Mouse (Mus musculus) liver, adult 2 months (tissue): Measurements from ENCODE around the gene Otud7a. TPM values are rescaled to one million over a fixed set of nuclear protein-coding genes. Genes with fewer than 3 reads are reported as not detected.

ENCODE experiments used
- DNase-seq: peaks from one replicate; pipeline ENCODE4 v3.0.0-alpha.2; 2011; ENCODE audit warnings: low read depth, low spot score; ENCODE audit errors: extremely low read depth
- H3K27ac ChIP-seq: fragments of 200-500 bp; replicated peaks from 2 replicates; pipeline ENCODE4 v1.5.1; 2012; ENCODE audit warnings: low read depth, mild to moderate bottlenecking, control low read depth, inconsistent platforms, low read length; ENCODE audit not compliant: insufficient read depth
- H3K27me3 ChIP-seq: fragments of 200-500 bp; 2 replicates; pipeline ENCODE4 v1.6.1; 2012; ENCODE audit warnings: mild to moderate bottlenecking, moderate library complexity, low read length, inconsistent platforms; ENCODE audit not compliant: control insufficient read depth, insufficient read depth
- H3K36me3 ChIP-seq: fragments of 200-500 bp; 2 replicates; pipeline ENCODE4 v1.6.1; 2012; ENCODE audit warnings: low read length, inconsistent platforms; ENCODE audit not compliant: control insufficient read depth, insufficient read depth
- H3K4me1 ChIP-seq: fragments of 200-500 bp; 2 replicates; pipeline ENCODE4 v1.6.1; 2011; ENCODE audit warnings: low read length; ENCODE audit not compliant: control insufficient read depth, insufficient read depth
- H3K4me3 ChIP-seq: fragments of 200-500 bp; 2 replicates; pipeline ENCODE4 v1.5.1; 2011; ENCODE audit warnings: low read depth, mild to moderate bottlenecking, control low read depth, low read length, moderate library complexity; ENCODE audit not compliant: insufficient read depth
- H3K79me2 ChIP-seq: fragments of 200-500 bp; 2 replicates; pipeline ENCODE4 v1.6.1; 2012; ENCODE audit warnings: inconsistent platforms, mild to moderate bottlenecking, low read length, moderate library complexity; ENCODE audit not compliant: control insufficient read depth, insufficient read depth
- H3K9ac ChIP-seq: fragments of 200-500 bp; 2 replicates; pipeline ENCODE4 v1.6.1; 2012; ENCODE audit warnings: low read depth, mild to moderate bottlenecking, control low read depth, inconsistent platforms, low read length
- CTCF ChIP-seq: fragments of 200-500 bp; IDR thresholded peaks from 2 replicates; pipeline ENCODE4 v1.5.1; 2011; ENCODE audit warnings: low read depth, low read length, control low read depth
- POLR2A ChIP-seq: fragments of 200-500 bp; IDR thresholded peaks from 2 replicates; pipeline ENCODE4 v1.6.1; 2011; ENCODE audit warnings: low read length, control low read depth; ENCODE audit not compliant: insufficient read depth; ENCODE audit errors: extremely low read depth
- WGBS: fragments of 180-500 bp; shearing (Covaris S2); methylation state at CpG from one replicate; pipeline ENCODE4 v1.1.7; 2018; 5-methylcytosine and 5-hydroxymethylcytosine counted together
- polyA plus RNA-seq: library from polyadenylated mRNA; depleted of rRNA; stranded (reverse); fragments of >200 nt; gene quantifications from 2 replicates; pipeline ENCODE4 v1.2.3, GENCODE M21; 2012
- total RNA-seq: library from RNA; depleted of rRNA; stranded (reverse); fragments of >200 nt; gene quantifications from 2 replicates; pipeline ENCODE4 v1.2.3, GENCODE M21; 2014

The Otud7a gene
- total and polyA plus RNA-seq, 2 experiments = not detected

GRCm38 (mm10) chr7:63719183-63719944 is 274.8 kb downstream of the Otud7a start:
- WGBS = 82% methylated on average over 13 of the region's 13 CpGs
- H3K79me2 ChIP-seq = no peaks in the 10 kb centered on the region
- TF ChIP-seq CTCF (no peak), POLR2A (no peak)
- H3K27me3 ChIP-seq = no peaks in the 10 kb centered on the region
- no peak overlapping the region for H3K27ac ChIP-seq
- H3K36me3 ChIP-seq = no peaks in the 10 kb centered on the region
- DNase-seq = no peak
- H3K9ac ChIP-seq = no peak overlapping the region
- H3K4me3 ChIP-seq = no peak overlapping the region
- no peaks in the 10 kb centered on the region for H3K4me1 ChIP-seq

- DNase-seq = no peak
- Histone ChIP-seq H3K27me3 (no peaks in the 10 kb centered on the region), H3K79me2 (no peaks in the 10 kb centered on the region), H3K27ac (no peak overlapping the region), H3K9ac (no peak overlapping the region), H3K36me3 (no peaks in the 10 kb centered on the region), H3K4me3 (no peak overlapping the region), H3K4me1 (no peaks in the 10 kb centered on the region)
- WGBS = 54% methylated on average over 2 of the region's 2 CpGs
- TF ChIP-seq CTCF (no peak), POLR2A (no peak)
Measured at GRCm38 (mm10) chr7:63720682-63721081, 276.1 kb downstream of the Otud7a start.

GRCm38 (mm10) chr7:63725040-63725729 is 280.6 kb downstream of the Otud7a start:
- Histone ChIP-seq H3K27me3 (no peaks in the 10 kb centered on the region), H3K27ac (no peak overlapping the region), H3K36me3 (no peaks in the 10 kb centered on the region), H3K4me1 (no peaks in the 10 kb centered on the region), H3K9ac (no peak overlapping the region), H3K79me2 (no peaks in the 10 kb centered on the region), H3K4me3 (no peak overlapping the region)
- WGBS = 53% methylated on average over 6 of the region's 6 CpGs
- DNase-seq = no peak
- TF ChIP-seq POLR2A (no peak), CTCF (no peak)

- no peaks in the 10 kb centered on the region for H3K27me3 ChIP-seq
- 83% methylated on average over 5 of the region's 5 CpGs for WGBS
- no peak for DNase-seq
Measured at GRCm38 (mm10) chr7:63729605-63730004, 285.1 kb downstream of the Otud7a start.

GRCm38 (mm10) chr7:63730012-63730411 is 285.5 kb downstream of the Otud7a start:
- TF ChIP-seq POLR2A (no peak), CTCF (no peak)
- no peak overlapping the region for H3K9ac ChIP-seq
- H3K4me1 ChIP-seq = no peaks in the 10 kb centered on the region
- no peak overlapping the region for H3K4me3 ChIP-seq
- DNase-seq = no peak
- no peak overlapping the region for H3K27ac ChIP-seq
- no peaks in the 10 kb centered on the region for H3K36me3 ChIP-seq
- H3K79me2 ChIP-seq = no peaks in the 10 kb centered on the region
- H3K27me3 ChIP-seq = no peaks in the 10 kb centered on the region

More at GRCm38 (mm10) chr7:63729605-63730004, 285.1 kb downstream of the Otud7a start:
- Histone ChIP-seq H3K36me3 (no peaks in the 10 kb centered on the region), H3K27ac (no peak overlapping the region), H3K79me2 (no peaks in the 10 kb centered on the region), H3K9ac (no peak overlapping the region), H3K4me3 (no peak overlapping the region), H3K4me1 (no peaks in the 10 kb centered on the region)
- TF ChIP-seq POLR2A = no peak
- no peak for TF ChIP-seq CTCF

GRCm38 (mm10) chr7:63737725-63738124 is 293.2 kb downstream of the Otud7a start:
- Histone ChIP-seq H3K9ac (no peak overlapping the region), H3K4me1 (no peaks in the 10 kb centered on the region), H3K79me2 (no peaks in the 10 kb centered on the region), H3K27me3 (no peaks in the 10 kb centered on the region), H3K27ac (no peak overlapping the region), H3K36me3 (no peaks in the 10 kb centered on the region), H3K4me3 (no peak overlapping the region)
- DNase-seq = no peak
- TF ChIP-seq POLR2A (no peak), CTCF (peak; percentile 40; the same call in 1 of the 2 replicates)
- WGBS = 63% methylated on average over 4 of the region's 4 CpGs
